Mouse (Mus musculus) cortical plate, adult 2 months (tissue): ENCODE results near the gene Tubd1. TPM values are rescaled to one million over a fixed set of nuclear protein-coding genes. Genes with fewer than 3 reads are reported as not detected.

Experiments
- H3K27ac ChIP-seq: fragments of 200-500 bp; 2 replicates; pipeline ENCODE4 v1.5.1; 2012; ENCODE audit warnings: low read length, control low read depth, inconsistent platforms; ENCODE audit not compliant: insufficient read depth
- H3K4me1 ChIP-seq: fragments of 200-500 bp; 2 replicates; pipeline ENCODE4 v1.6.1; 2011; ENCODE audit warnings: low read length; ENCODE audit not compliant: control insufficient read depth, insufficient read depth
- H3K4me3 ChIP-seq: fragments of 200-500 bp; 2 replicates; pipeline ENCODE4 v1.5.1; 2011; ENCODE audit warnings: mild to moderate bottlenecking, low read length, control low read depth; ENCODE audit not compliant: insufficient read depth
- CTCF ChIP-seq: fragments of 200-500 bp; IDR thresholded peaks from 2 replicates; pipeline ENCODE4 v1.5.1; 2011; ENCODE audit warnings: mild to moderate bottlenecking, control low read depth, low read length; ENCODE audit not compliant: insufficient read depth; ENCODE audit errors: extremely low read depth
- POLR2A ChIP-seq: fragments of 200-500 bp; IDR thresholded peaks from 2 replicates; pipeline ENCODE4 v1.6.1; 2011; ENCODE audit warnings: mild to moderate bottlenecking, low read length, control low read depth; ENCODE audit not compliant: insufficient read depth; ENCODE audit errors: extremely low read depth
- polyA plus RNA-seq: library from polyadenylated mRNA; depleted of rRNA; stranded (reverse); fragments of >200 nt; gene quantifications from 2 replicates; pipeline ENCODE4 v1.2.3, GENCODE M21; 2012

Gene Tubd1
- polyA plus RNA-seq, 1 experiment, result 6.7 TPM

DNA sequence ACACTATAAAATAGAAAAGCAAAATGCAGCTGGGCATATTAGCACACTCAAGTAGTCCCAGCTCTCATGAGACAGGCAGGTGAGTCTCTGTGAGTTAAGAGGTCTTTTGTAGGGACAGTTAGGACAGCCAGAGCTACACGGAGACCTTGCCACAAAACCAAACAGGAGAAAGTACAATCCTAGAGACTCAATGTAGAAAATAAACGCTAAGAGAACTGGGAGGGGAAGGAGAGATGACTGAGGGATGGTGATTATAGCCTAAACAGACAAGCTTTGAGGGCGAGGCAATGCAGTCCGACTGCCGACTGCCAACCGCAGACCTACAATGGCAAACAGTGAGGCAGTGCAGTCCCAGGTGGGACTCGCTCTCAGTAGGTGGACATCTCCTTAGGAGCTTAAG, 43.0 kb downstream of the Tubd1 start:
- TF ChIP-seq POLR2A, result no peak
- TF ChIP-seq CTCF, result no peak
- H3K4me3 ChIP-seq, result no peak overlapping the region
- H3K4me1 ChIP-seq, result peaks cover 2% of the 10 kb centered on the region; the same call in 1 of the 2 replicates
- no peak overlapping the region for H3K27ac ChIP-seq

DNA sequence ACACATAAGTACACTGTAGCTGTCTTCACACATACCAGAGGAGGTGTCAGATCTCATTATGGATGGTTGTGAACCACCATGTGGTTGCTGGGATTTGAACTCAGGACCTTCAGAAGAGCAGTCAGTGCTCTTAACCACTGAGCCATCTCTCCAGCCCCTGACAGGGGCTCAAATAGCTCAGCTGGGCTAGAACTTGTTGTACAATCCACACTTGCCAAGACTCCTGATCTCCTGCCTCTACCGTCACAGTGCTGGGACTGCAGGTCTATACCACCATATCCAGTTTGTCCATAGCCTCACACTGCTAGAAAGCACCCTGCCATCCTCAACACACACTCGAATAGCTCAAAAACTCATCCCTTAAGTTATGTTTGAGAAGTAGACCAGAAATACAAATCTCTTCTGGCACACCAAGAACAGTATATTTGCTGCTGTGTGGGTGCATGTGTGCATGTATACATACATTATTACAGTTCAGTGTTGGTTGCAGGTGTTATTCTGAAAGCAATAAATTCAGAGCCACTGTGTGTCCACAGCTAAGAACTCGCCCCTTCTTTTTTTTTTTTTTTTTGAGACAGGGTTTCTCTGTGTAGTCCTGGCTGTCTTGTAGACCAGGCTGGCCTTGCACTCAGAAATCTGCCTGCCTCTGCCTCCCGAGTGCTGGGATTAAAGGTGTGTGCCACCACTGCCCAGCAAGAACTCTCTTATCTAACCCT, 44.0 kb downstream of the Tubd1 start:
- no peak overlapping the region for H3K27ac ChIP-seq
- H3K4me3 ChIP-seq, result no peak overlapping the region
- H3K4me1 ChIP-seq, result peaks cover 2% of the 10 kb centered on the region; the same call in 1 of the 2 replicates
- TF ChIP-seq CTCF (no peak), POLR2A (no peak)

DNA sequence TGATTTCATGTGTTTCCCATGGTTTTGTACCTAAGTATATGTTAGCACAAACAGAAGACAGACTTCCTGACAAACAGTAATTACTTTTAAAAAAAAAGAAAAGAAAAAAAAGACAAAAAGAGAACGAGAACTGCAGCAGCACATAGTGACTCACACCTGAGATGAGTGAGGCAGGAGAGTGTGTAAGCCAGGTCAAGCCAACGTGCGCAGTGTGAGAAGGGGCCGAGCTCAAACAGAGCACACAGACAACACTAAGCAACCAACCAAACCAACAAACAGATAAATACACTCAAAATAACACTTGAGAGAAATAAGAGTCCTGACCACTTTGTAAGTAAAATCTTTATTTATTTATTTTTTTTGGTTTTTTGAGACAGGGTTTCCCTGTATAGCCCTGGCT, 45.3 kb downstream of the Tubd1 start:
- Histone ChIP-seq H3K27ac (no peak overlapping the region), H3K4me1 (peaks cover 2% of the 10 kb centered on the region; the same call in 1 of the 2 replicates), H3K4me3 (no peak overlapping the region)
- TF ChIP-seq POLR2A (no peak), CTCF (no peak)

DNA sequence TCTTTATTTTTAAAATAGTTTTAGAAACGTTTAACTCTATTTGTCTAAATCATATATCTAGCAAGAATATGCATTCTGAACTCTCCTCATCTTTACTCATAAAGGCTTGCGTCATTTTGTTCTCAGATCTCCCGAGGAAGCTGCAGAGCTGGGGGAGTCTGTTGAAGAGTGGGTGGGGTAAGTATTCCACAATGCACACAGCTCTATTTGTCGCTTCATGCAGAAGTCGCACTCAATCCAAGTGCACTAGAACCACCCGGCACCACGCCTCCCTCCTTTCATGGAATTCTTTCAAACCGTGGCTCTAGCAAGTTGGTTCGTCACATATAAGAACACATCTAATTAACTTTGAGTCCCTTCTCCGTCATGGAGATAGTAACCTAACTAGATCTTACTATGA, 45.8 kb downstream of the Tubd1 start:
- H3K4me3 ChIP-seq, result no peak overlapping the region
- peaks cover under 1% of the 10 kb centered on the region; the same call in 1 of the 2 replicates for H3K4me1 ChIP-seq
- no peak overlapping the region for H3K27ac ChIP-seq
- TF ChIP-seq POLR2A, result no peak
- no peak for TF ChIP-seq CTCF

DNA sequence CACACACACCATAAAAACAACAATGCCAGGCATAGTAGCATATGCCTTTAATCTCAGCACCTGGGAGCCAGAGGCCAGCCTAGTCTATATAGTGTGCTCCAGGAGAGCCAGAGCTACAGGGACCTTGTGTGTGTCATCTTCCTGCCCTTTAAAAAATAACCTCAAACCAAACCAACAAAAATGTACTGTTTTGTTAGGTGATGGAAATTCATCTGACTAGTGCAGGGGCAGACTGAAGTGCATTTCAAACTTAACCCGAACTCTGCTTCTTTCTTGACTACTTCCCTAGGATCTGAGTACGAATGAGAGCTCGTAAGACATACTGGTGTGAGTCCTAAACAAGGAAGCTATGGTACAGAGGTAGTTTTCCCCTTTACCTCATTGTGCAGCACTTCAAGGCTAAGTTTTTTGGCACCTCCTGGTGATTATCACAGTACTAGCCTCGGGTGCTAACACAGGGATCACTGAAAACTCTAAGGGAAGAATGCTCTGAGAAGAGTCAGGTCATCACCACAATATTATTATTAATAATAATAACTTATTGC, 46.6 kb downstream of the Tubd1 start:
- H3K4me1 ChIP-seq, result no peaks in the 10 kb centered on the region
- no peak overlapping the region for H3K27ac ChIP-seq
- TF ChIP-seq CTCF (no peak), POLR2A (no peak)
- no peak overlapping the region for H3K4me3 ChIP-seq

DNA sequence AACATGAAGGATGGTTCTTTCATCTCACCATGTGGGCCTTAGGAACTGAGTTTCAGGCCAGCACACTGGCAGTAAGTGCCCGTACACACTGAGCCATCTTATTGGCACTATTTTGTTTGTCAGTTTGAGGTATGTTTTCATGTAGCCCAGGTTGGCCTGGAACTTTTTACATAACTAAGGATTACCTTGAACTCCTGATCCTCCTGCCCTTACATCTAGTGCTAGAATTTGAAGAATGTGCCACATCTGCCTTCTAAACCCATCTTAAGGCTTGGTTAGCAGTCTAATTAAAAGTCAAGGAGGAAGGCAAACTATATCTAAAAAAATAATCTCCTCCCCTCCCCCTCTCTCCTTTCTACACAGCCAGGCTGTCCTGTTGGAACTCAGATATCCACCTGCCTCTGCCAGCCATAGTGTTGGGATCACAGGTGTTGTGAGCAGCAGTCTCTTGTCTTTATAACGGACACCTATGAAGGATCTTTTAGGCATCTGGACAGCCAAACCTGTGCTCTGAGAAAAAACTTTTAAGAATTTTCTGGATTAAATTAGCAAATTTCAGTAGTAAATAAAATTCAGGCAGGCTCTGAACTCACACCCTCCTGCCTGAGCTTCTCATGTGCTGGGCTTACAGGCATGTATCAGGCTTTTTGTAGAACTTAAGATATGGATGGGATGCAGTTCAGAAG, 47.3 kb downstream of the Tubd1 start:
- H3K27ac ChIP-seq, result no peak overlapping the region
- TF ChIP-seq CTCF (no peak), POLR2A (no peak)
- H3K4me3 ChIP-seq, result no peak overlapping the region
- H3K4me1 ChIP-seq, result no peaks in the 10 kb centered on the region

DNA sequence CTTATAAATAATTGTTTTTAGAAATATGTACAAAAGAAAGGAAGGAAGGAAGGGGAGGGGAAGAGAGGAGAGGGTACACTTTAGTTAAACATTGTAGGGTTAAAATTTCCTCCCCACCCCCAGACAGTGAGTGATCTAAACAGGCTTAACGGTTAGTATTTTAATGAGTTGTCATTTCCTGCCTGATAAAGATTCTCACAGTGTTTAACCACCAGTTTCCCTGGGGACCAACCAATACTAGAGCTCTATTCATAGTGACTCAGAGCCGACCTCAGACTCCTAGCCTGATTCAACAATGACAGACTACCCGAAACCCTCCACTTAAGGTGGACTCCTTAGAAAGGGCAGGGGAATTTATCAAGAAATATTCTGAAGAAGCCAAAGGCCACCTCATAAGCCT, 48.2 kb downstream of the Tubd1 start:
- Histone ChIP-seq H3K4me3 (no peak overlapping the region), H3K27ac (0 out of 2 replicates have a peak overlapping the region, but pooled peaks have one; percentile 15), H3K4me1 (no peaks in the 10 kb centered on the region)
- TF ChIP-seq CTCF (no peak), POLR2A (no peak)

DNA sequence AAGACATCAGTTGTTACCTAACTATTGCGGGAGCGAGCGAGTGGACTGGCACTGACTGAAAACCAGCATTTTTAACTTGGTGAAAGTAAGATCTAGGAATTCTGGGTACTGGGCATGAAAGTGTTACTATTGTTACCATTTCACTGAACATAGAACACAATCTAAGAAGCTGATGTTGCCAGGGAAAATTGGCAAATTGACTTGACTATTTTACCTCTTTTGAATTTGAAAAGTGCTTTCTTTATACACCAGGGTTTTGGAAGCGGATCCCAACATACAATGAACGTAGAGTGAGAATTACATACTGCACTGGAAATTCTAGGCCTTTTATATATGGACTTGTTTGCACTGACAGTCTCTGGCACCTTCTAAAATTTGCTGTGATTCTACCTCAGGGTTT, 48.7 kb downstream of the Tubd1 start:
- no peaks in the 10 kb centered on the region for H3K4me1 ChIP-seq

DNA sequence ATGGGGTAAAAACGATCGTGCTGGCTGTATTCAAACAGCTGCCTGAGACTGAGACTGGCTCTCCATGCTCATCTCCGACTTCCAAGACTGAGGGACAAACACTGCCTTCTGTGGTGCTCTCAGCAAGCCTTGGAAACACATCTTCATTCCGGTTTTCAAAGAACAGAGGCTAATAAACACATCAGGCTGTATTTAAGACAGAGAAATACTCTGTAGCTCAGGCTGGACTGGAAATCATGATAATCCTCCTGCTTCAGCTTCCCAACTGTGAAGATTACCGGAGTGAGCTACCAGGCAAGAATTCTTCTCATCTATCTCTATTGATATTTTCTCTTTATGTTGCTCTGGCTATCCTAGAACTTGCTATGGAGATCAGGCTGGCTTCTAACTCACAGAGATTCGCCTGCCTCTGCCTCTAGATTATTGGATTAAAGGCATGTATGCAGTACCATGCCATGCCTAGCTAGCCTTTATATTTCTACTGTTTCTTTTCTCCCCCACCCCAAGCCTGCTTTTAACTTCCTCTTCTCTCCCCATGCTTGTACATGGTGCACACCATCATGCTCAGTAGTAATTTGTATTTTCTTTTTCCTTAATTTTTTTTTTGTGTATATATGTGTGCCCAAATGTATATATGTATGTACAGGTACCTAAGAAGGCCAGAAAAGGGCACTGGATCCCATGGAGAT, 49.5 kb downstream of the Tubd1 start:
- H3K4me3 ChIP-seq, result no peak overlapping the region
- no peaks in the 10 kb centered on the region for H3K4me1 ChIP-seq
- TF ChIP-seq POLR2A, result no peak
- no peak for TF ChIP-seq CTCF
- no peak overlapping the region for H3K27ac ChIP-seq

More for the DNA sequence above, 48.7 kb downstream of the Tubd1 start:
- 0 out of 2 replicates have a peak overlapping the region, but pooled peaks have one; percentile 15 for H3K27ac ChIP-seq
- TF ChIP-seq CTCF (no peak), POLR2A (no peak)
- H3K4me3 ChIP-seq, result no peak overlapping the region
